Mouse (Mus musculus) E14TG2a.4 (cell line): ENCODE data around the gene Prkag3.

Experiments
- H3K27me3 ChIP-seq: 2 replicates; pipeline ENCODE4 v1.6.1; 2014; ENCODE audit warnings: low read length, control low read depth; ENCODE audit not compliant: insufficient read depth
- H3K36me3 ChIP-seq: 2 replicates; pipeline ENCODE4 v1.6.1; 2014; ENCODE audit warnings: low read length, control low read depth; ENCODE audit not compliant: insufficient read depth
- H3K4me1 ChIP-seq: replicated peaks from 2 replicates; pipeline ENCODE4 v1.6.1; 2014; ENCODE audit warnings: low read depth, low read length, control low read depth
- H3K4me3 ChIP-seq: replicated peaks from 2 replicates; pipeline ENCODE4 v1.5.1; 2014; ENCODE audit warnings: mild to moderate bottlenecking, low read length
- H3K9me3 ChIP-seq: 2 replicates; pipeline ENCODE4 v1.6.1; 2014; ENCODE audit warnings: low read length, control low read depth
- CTCF ChIP-seq: conservative IDR thresholded peaks from 2 replicates; pipeline ENCODE4 v1.5.1; 2014; ENCODE audit warnings: low read length
- NANOG ChIP-seq: IDR thresholded peaks from 2 replicates; pipeline ENCODE4 v1.6.1; 2014; ENCODE audit warnings: borderline replicate concordance, low read length, mixed read lengths
- POU5F1 ChIP-seq: IDR thresholded peaks from 2 replicates; pipeline ENCODE4 v1.6.1; 2014; ENCODE audit warnings: low read length, borderline replicate concordance

Prkag3 gene

DNA sequence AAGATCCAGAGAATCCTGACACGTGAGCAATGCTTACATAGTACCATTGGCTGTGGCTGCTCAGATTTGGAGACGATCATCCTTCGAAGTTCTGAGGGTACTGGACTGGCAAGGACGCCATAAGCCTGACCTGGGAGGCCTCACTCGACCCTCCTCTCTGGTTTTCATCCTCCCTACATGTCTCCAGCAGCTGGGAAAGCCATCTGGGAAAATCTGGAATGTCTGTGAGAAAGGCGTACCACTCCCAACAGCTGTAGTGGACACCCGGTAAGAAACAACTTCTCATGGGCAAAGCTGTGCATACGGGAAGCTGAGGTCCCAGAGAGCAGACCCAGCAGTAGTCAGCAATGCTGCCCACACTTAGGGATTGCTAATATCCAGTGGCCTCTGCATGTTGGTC is 3.1 kb upstream of the Prkag3 start:
- Histone ChIP-seq H3K36me3 (no peaks in the 10 kb centered on the region), H3K27me3 (peaks cover 43% of the 10 kb centered on the region), H3K4me3 (no peak overlapping the region), H3K9me3 (no peaks in the 10 kb centered on the region), H3K4me1 (peaks cover 37% of the 10 kb centered on the region)
- no peak for TF ChIP-seq NANOG
- TF ChIP-seq CTCF: no peak
- no peak for TF ChIP-seq POU5F1

GRCm38 (mm10) chr1:74750683-74751082 is 1.7 kb upstream of the Prkag3 start:
- Histone ChIP-seq H3K36me3 (no peaks in the 10 kb centered on the region), H3K4me1 (peaks cover 39% of the 10 kb centered on the region), H3K27me3 (peaks cover 55% of the 10 kb centered on the region), H3K4me3 (no peak overlapping the region), H3K9me3 (no peaks in the 10 kb centered on the region)
- TF ChIP-seq CTCF: no peak
- no peak for TF ChIP-seq NANOG
- no peak for TF ChIP-seq POU5F1

GRCm38 (mm10) chr1:74749301-74749700 is 280 bp upstream of the Prkag3 start:
- Histone ChIP-seq H3K4me1 (peaks cover 33% of the 10 kb centered on the region), H3K36me3 (no peaks in the 10 kb centered on the region), H3K4me3 (no peak overlapping the region), H3K27me3 (peaks cover 60% of the 10 kb centered on the region), H3K9me3 (no peaks in the 10 kb centered on the region)
- no peak for TF ChIP-seq CTCF
- TF ChIP-seq POU5F1: no peak

DNA sequence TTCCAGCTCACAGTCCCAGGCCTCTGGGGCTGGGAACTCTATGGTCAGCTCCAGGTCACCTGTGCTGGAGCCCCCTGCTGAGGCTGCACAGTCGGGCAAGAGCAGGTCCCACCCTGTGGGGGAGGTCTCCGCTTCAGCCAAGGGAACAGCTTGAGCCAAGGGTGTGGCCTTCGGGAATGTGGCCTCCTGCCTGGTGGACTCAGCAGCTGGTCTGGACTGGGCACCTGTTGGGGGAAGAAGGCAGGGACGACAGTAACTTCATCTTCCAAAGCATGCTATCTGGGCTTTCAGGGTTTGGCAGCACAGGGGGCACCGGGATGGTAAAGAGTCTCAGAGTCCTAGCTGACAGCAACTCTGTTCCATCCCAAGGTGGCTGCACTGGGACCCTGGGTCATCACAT is 1.7 kb downstream of the Prkag3 start:
- Histone ChIP-seq H3K9me3 (no peaks in the 10 kb centered on the region), H3K27me3 (peaks cover 57% of the 10 kb centered on the region), H3K36me3 (no peaks in the 10 kb centered on the region), H3K4me3 (no peak overlapping the region), H3K4me1 (peaks cover 23% of the 10 kb centered on the region)
- TF ChIP-seq POU5F1 (no peak), NANOG (no peak), CTCF (no peak)

DNA sequence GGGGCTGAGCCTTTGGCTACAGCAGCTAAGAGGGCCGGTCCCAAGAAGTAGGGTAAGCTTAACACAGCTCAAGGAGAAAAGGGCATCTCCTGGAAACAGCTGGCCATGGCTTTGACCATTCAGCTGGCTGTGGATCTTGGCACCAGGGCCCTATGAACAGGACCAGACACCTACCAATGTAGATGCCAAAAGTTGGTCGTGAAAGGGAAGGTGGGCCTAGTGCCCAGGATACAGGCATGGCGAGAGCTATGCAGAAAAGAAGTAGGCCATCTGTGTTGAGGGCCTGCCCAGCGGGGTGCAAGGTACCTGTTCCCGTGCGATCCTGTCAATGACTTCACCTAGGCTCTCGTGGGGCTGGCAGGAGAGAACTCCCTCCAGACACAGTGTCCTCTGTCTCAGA is 8.2 kb downstream of the Prkag3 start:
- peaks cover 37% of the 10 kb centered on the region for H3K27me3 ChIP-seq

GRCm38 (mm10) chr1:74737500-74737899 is 11.5 kb downstream of the Prkag3 start:
- Histone ChIP-seq H3K36me3 (no peaks in the 10 kb centered on the region), H3K27me3 (peaks cover 40% of the 10 kb centered on the region), H3K9me3 (no peaks in the 10 kb centered on the region), H3K4me1 (peaks cover 7% of the 10 kb centered on the region), H3K4me3 (no peak overlapping the region)
- no peak for TF ChIP-seq POU5F1
- no peak for TF ChIP-seq CTCF
- no peak for TF ChIP-seq NANOG

More for the DNA sequence above, 8.2 kb downstream of the Prkag3 start:
- Histone ChIP-seq H3K9me3 (no peaks in the 10 kb centered on the region), H3K4me1 (0 out of 2 replicates have a peak, but pooled peaks cover under 1% of the 10 kb centered on the region), H3K4me3 (no peak overlapping the region), H3K36me3 (no peaks in the 10 kb centered on the region)
- TF ChIP-seq POU5F1 (no peak), CTCF (no peak), NANOG (no peak)

- no peak for TF ChIP-seq CTCF
- no peak for TF ChIP-seq NANOG
- no peak for TF ChIP-seq POU5F1
- H3K4me3 ChIP-seq: no peak overlapping the region
- no peaks in the 10 kb centered on the region for H3K36me3 ChIP-seq
- peaks cover 7% of the 10 kb centered on the region for H3K4me1 ChIP-seq
- peaks cover 40% of the 10 kb centered on the region for H3K27me3 ChIP-seq
- no peaks in the 10 kb centered on the region for H3K9me3 ChIP-seq
Measured at GRCm38 (mm10) chr1:74736977-74737376, 12.0 kb downstream of the Prkag3 start.

DNA sequence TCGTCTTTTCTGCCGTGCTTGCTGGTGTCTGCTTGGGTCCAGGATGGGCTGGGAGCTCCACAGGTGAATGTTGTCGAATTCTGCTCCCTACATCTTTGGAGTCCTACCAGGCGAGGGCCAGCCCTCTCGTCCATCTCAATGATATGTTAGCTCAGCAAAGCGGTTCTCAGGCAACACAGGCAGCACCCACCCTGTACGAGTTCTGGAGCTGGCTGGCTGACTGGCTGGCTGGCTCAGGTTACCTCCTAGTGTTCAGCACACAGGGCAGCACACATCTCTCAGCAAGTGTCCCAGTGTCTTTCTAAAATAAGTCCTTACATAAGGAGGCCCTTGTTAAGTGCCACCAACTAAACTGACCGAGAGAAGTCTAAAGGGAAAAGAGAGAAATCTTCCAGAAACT is 20.6 kb downstream of the Prkag3 start:
- H3K4me3 ChIP-seq: no peak overlapping the region
- no peaks in the 10 kb centered on the region for H3K27me3 ChIP-seq
- no peaks in the 10 kb centered on the region for H3K36me3 ChIP-seq
- H3K4me1 ChIP-seq: peaks cover 8% of the 10 kb centered on the region
- no peaks in the 10 kb centered on the region for H3K9me3 ChIP-seq
- TF ChIP-seq POU5F1: no peak
- TF ChIP-seq NANOG: no peak

DNA sequence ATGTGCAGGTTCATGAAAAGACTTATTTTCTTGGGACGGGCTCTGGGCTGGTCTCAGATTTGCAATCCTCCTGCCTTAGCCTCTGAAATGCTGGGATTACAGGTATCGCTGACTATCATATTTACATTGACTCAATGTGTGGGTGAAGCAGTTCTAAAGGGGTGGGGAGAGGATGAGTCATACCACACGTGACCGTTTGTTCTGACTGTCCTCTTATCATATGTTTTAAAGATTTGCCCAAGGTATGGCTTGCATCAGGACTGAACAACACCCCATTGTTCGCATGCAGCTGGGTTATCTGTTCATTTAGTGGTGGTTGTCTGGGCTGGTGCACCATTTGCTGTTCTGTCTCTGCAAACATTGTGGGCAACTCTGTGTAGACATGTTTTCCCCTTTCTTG is 22.3 kb downstream of the Prkag3 start:
- H3K9me3 ChIP-seq: no peaks in the 10 kb centered on the region
- H3K36me3 ChIP-seq: no peaks in the 10 kb centered on the region
- no peak for TF ChIP-seq NANOG
- TF ChIP-seq POU5F1: no peak
- TF ChIP-seq CTCF: no peak
- H3K4me1 ChIP-seq: peaks cover 8% of the 10 kb centered on the region
- no peak overlapping the region for H3K4me3 ChIP-seq
- no peaks in the 10 kb centered on the region for H3K27me3 ChIP-seq
